Mouse (Mus musculus): ENCODE results near the gene Slc44a2.

Slc44a2 gene

DNA sequence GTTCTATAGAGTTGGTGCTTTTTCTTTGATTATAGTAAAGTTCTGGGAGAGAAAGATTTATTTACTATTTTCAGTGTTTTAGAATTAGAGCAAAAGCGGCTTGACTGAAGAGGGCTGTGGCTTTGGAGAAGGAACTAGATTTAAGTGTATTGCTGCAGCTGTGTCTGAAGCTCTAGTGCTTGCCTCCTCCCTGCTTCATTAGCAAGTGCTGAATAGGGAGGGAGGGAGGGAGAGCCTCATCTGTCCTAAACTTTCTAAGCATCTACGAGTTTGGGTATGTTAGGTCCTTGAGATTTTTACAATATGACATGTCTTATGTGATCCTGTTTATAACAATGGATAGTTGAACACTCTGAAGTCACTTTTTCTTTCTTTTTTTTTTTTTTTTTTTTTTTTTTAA, 50.4 kb downstream of the Slc44a2 start:
- in situ Hi-C loops (cut with MboI, MseI): loop anchor here (5.0 kb wide), 1 partner anchor 36 kb away; no protein-coding TSS in a partner anchor

DNA sequence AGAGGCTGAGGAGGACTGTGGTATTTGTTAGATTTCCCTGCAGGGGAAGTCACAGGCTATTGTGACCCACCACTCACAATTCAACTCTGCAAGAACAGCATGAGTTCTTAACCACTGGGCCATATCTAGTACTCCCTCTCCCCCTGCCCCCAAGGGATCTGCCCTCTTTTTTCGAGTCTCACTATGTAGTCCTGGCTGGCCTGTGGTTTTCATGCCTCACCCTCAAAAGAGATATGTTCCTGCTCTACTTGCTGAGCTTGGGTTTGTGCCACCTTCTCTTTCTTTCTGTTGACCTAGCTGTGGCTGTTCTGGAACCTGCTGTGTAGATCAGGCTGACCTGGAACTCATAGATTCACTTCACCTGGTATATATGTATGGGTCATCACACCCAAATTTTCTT, 52.0 kb downstream of the Slc44a2 start:
- in situ Hi-C loops (cut with MboI, MseI): loop anchor here (5.0 kb wide), 1 partner anchor 35 kb away; no protein-coding TSS in a partner anchor

DNA sequence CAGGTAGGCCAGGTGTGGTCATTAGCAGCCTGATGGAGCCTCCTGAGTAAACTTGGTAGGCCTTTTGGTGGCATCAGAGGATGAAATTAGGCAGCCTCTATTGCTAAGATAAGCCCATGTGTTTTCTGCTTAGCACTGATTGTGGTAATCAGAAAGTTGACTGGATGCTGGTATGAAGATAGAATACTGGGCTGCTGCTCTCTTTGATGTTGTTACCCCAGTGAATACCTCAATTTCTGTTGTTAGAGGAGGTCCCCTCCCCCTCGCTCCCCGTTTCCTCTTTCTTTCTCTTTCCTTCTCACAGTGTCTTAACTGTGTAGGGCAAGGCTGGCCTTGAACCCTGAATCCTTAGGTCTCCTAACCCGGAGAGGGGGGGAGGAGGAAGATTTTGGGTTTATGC, 58.7 kb downstream of the Slc44a2 start:
- in situ Hi-C loops (cut with MboI, MseI): no loop called here

- in situ Hi-C loops (cut with MboI, MseI): no loop called here
These were observed 60.4 kb downstream of the Slc44a2 start for GRCm38 (mm10) chr9:21380868-21381267.

GRCm38 (mm10) chr9:21383966-21384365, 63.5 kb downstream of the Slc44a2 start:
- in situ Hi-C loops (cut with MboI, MseI): no loop called here

DNA sequence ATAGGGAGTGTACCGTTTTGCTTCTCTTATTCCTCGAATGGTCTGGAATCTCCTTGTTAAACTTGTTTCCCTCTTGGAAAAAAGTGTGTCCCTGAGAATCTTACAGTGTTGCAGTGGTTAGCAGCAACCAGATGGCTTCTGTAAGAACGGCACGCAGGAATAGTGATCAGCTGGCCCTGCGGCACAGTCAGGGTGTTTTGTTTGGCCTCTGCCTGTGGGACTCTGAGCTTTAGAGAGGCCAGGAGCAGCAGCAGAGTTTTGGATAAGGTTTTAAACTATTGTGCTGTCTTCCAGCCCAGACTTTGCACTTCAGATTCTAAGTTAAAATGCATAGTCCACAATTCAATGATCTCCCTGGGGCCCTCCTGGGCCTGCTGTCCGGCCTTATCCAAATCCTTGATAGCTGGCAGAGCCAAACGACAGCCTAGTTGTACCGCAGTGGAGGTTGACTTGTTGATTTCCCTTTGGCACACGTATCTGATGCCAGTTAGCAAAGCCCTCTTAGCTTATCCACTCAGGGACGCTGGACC, 72.2 kb downstream of the Slc44a2 start:
- in situ Hi-C loops (cut with MboI, MseI): no loop called here

DNA sequence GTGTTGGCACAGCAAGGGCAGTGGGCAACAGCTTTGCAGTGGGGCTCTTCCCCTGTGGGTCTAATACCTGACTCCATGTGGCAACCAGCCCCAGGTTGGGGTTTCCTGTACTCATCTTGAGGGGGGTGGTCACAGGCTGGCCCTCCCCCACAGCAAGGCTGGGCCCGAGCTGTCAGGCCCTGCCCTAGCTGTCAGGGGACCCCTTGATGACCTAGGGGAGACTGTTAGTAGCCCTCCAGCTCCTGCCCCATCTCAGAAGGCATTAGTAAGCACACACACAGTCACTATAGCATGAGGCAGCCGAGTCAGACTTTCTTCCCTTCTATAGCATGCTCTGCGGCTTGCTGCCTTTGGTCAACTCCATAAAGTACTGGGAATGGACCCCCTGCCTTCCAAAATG, 75.2 kb downstream of the Slc44a2 start:
- in situ Hi-C loops (cut with MboI, MseI): no loop called here

DNA sequence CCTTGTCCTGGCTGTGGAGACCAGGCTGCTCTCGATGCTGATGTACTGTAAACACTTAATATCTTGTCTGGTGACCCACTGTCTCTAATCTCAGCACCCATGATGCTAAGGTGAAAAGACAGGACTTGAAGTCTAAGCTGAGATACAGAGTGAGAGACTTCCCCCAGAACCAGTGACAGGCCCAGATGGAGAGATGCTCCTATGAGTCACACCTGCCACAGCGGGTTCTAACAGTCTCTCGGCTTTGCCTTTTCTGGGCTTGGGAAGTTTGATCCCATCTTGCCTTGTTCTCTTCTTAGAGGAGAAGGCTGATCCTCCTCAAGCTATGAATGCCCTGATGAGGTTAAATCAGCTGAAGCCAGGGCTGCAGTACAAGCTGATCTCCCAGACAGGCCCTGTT, 76.7 kb downstream of the Slc44a2 start:
- in situ Hi-C loops (cut with MboI, MseI): no loop called here

GRCm38 (mm10) chr9:21401042-21401441, 80.5 kb downstream of the Slc44a2 start:
- in situ Hi-C loops (cut with MboI, MseI): no loop called here

GRCm38 (mm10) chr9:21402764-21403253, 82.3 kb downstream of the Slc44a2 start:
- in situ Hi-C loops (cut with MboI, MseI): no loop called here

GRCm38 (mm10) chr9:21403745-21404144, 83.2 kb downstream of the Slc44a2 start:
- in situ Hi-C loops (cut with MboI, MseI): no loop called here

Measured in T-helper 1 cell (primary cell).